10 mouse cellular contexts compared by ENCODE assay signal in genomic region chr17:45815833-45816232, GRCm38 (mm10).
DNase-seq lines count a peak whose midpoint lies in the region; ATAC-seq lines count a peak whose summit lies in the region.
"Had no signal": no experiment of that assay in that cellular context is flagged by ENCODE, and none has a peak within 500 bp of the region (broad histone marks: within the 10 kb centered on the region; RNA-seq: fewer than 3 reads in every experiment).

No protein-coding gene starts in this region.

- H3K27me3 ChIP-seq in heart, embryonic 11.5 days (ENCODE audit: control insufficient read depth, insufficient read depth, low read length) = peaks cover 23% of the 10 kb centered on the region
- no peaks in the 10 kb centered on the region for H3K27me3 ChIP-seq in neural tube, embryonic 15.5 days (replicated peaks)
- H3K27me3 ChIP-seq: embryonic facial prominence, embryonic 13.5 days had no signal

- no peaks in the 10 kb centered on the region for H3K9me3 ChIP-seq in heart, embryonic 11.5 days (replicated peaks; ENCODE audit: control insufficient read depth, low read length)
- H3K9me3 ChIP-seq in neural tube, embryonic 15.5 days (replicated peaks) = no peaks in the 10 kb centered on the region
- H3K9me3 ChIP-seq: embryonic facial prominence, embryonic 13.5 days; G1E had no signal

- intact Hi-C loops in heart, postnatal 25 days (cut with DNase I) = loop anchor here (1.0 to 2.0 kb wide), 3 partner anchors 27 to 217 kb away; partner anchors contain the start of gene Vegfa

- ATAC-seq in heart, embryonic 11.5 days (replicated peaks; ENCODE audit: insufficient number of reproducible peaks, low FRiP score, low TSS enrichment) = no peak; the same call in 1 of the 2 replicates
- peak; percentile 79 for ATAC-seq in common myeloid progenitor, adult 5-6 weeks (replicated peaks; ENCODE audit: low read depth, poor library complexity, severe bottlenecking)
- no peak for ATAC-seq in neural tube, embryonic 15.5 days (ENCODE audit: low FRiP score)
- no peak for ATAC-seq in erythroid progenitor cell, adult 5-6 weeks (replicated peaks; ENCODE audit: low FRiP score, poor library complexity, severe bottlenecking)

- WGBS in heart, embryonic 11.5 days (ENCODE audit: insufficient replicate concordance) = 22% methylated on average over 2 of the region's 2 CpGs
- 42% methylated on average over 2 of the region's 2 CpGs for WGBS in neural tube, embryonic 15.5 days

- DNase-seq in heart, adult 11 months = peak; percentile 99
- DNase-seq in 3134 (ENCODE audit: extremely low read depth, insufficient read length, low spot score) = peak; percentile 66
- peak; percentile 58 for DNase-seq in heart, postnatal 25 days (ENCODE audit: low spot score)
- DNase-seq in left cerebral cortex, adult 11 months (ENCODE audit: low spot score) = no peak

- H3K4me2 ChIP-seq in heart, embryonic 11.5 days = no peak overlapping the region
- H3K4me2 ChIP-seq in neural tube, embryonic 15.5 days = no peak overlapping the region
- H3K4me2 ChIP-seq: embryonic facial prominence, embryonic 13.5 days had no signal

- H3K4me1 ChIP-seq in heart, embryonic 11.5 days (ENCODE audit: control insufficient read depth, insufficient read depth, low read length) = peaks cover 28% of the 10 kb centered on the region
- no peaks in the 10 kb centered on the region for H3K4me1 ChIP-seq in neural tube, embryonic 15.5 days

- H3K4me3 ChIP-seq in heart, embryonic 11.5 days (ENCODE audit: low read depth, low read length) = no peak overlapping the region
- H3K4me3 ChIP-seq in neural tube, embryonic 15.5 days (replicated peaks) = no peak overlapping the region
- H3K4me3 ChIP-seq: embryonic facial prominence, embryonic 13.5 days had no signal

- no peaks in the 10 kb centered on the region for H3K36me3 ChIP-seq in heart, embryonic 11.5 days (ENCODE audit: control insufficient read depth, insufficient read depth, low read length)
- no peaks in the 10 kb centered on the region for H3K36me3 ChIP-seq in neural tube, embryonic 15.5 days
- H3K36me3 ChIP-seq: embryonic facial prominence, embryonic 13.5 days; G1E had no signal

- H3K27ac ChIP-seq in heart, embryonic 11.5 days (ENCODE audit: low read depth, low read length) = no peak overlapping the region; the same call in 1 of the 2 replicates
- no peak overlapping the region for H3K27ac ChIP-seq in neural tube, embryonic 15.5 days (replicated peaks)
- H3K27ac ChIP-seq: embryonic facial prominence, embryonic 13.5 days had no signal

- H3K9ac ChIP-seq in heart, embryonic 11.5 days (ENCODE audit: low read depth, low read length) = no peak overlapping the region; the same call in 1 of the 2 replicates
- H3K9ac ChIP-seq in neural tube, embryonic 15.5 days (replicated peaks) = no peak overlapping the region
- H3K9ac ChIP-seq: embryonic facial prominence, embryonic 13.5 days had no signal
